Mouse (Mus musculus): ENCODE measurements at regions not wholly inside any gene's neighbourhood (a gene's known extent, or its start where the extent isn't known, plus 50 kb on each side); places are given as distances from the start of the nearest gene placed in this dataset.
A peak's percentile ranks its signal among the peaks of the same experiment; 100 is the strongest.

- H3K27me3 ChIP-seq, result no peaks in the 10 kb centered on the region
- no peak overlapping the region for H3K4me2 ChIP-seq (replicated peaks)
- no peaks in the 10 kb centered on the region for H3K4me1 ChIP-seq
- H3K9ac ChIP-seq (replicated peaks), result no peak overlapping the region
- no peaks in the 10 kb centered on the region for H3K9me3 ChIP-seq
- 93% methylated on average over 8 of the region's 8 CpGs for WGBS
- H3K27ac ChIP-seq (replicated peaks), result no peak overlapping the region
- no peaks in the 10 kb centered on the region for H3K36me3 ChIP-seq
- no peak overlapping the region for H3K4me3 ChIP-seq
- ATAC-seq (ENCODE audit: low FRiP score, low read depth), result no peak
These were observed 485.9 kb upstream of the Klf4 start for GRCm38 (mm10) chr4:56018212-56018611.

GRCm38 (mm10) chr4:56015481-56015880 is 483.2 kb upstream of the Klf4 start:
- no peak for ATAC-seq (ENCODE audit: low FRiP score, low read depth)
- 90% methylated on average over 7 of the region's 7 CpGs for WGBS

DNA sequence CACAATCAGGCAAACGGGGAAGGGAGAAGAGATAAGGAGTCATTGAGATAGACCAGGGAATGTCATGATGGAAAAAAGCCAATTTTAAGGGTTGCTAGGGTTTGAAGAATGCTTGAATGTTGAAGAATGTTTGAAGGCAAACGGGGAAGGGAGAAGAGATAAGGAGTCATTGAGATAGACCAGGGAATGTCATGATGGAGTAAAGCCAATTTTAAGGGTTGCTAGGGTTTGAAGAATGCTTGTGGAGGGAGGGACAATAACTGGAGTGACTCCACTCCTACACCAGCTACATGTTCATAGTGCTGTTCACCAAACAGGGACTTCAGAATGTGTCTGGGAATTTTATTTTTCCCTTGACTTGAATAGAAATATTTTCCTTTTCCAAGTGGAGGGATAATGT is 476.0 kb upstream of the Klf4 start:
- no peaks in the 10 kb centered on the region for H3K36me3 ChIP-seq
- H3K4me3 ChIP-seq, result no peak overlapping the region
- no peak overlapping the region for H3K27ac ChIP-seq (replicated peaks)
- H3K27me3 ChIP-seq, result no peaks in the 10 kb centered on the region
- no peak overlapping the region for H3K4me2 ChIP-seq (replicated peaks)
- 82% methylated on average over 2 of the region's 2 CpGs for WGBS
- H3K9me3 ChIP-seq, result no peaks in the 10 kb centered on the region
- ATAC-seq (ENCODE audit: low FRiP score, low read depth), result no peak
- H3K9ac ChIP-seq (replicated peaks), result no peak overlapping the region
- H3K4me1 ChIP-seq, result no peaks in the 10 kb centered on the region

More at GRCm38 (mm10) chr4:56015481-56015880, 483.2 kb upstream of the Klf4 start:
- Histone ChIP-seq H3K9ac (replicated peaks) (no peak overlapping the region), H3K27ac (replicated peaks) (no peak overlapping the region), H3K4me3 (no peak overlapping the region), H3K4me1 (no peaks in the 10 kb centered on the region), H3K4me2 (replicated peaks) (no peak overlapping the region), H3K36me3 (no peaks in the 10 kb centered on the region), H3K27me3 (no peaks in the 10 kb centered on the region), H3K9me3 (no peaks in the 10 kb centered on the region)

DNA sequence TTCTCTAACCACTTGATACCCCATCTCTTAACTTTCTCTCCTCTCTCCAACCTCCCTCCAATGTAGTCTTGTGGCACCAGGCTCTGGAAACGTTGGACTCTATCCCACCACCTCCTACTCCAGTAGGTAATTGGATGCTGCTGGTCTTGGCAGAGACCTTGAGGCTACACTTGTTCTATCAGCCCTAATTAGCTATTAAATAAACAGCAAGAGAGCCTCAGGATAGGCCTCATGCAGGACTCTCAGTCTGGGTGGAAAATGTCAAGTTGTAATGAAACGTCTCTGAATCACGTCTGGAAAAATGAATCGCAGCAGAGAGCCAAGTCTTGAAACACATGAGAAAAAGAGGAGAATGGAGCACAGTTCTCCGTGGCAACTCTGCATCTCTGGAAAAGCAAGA is 472.0 kb upstream of the Klf4 start:
- WGBS, result 86% methylated on average over 5 of the region's 5 CpGs
- H3K4me2 ChIP-seq (replicated peaks), result no peak overlapping the region
- H3K27ac ChIP-seq (replicated peaks), result no peak overlapping the region
- H3K4me3 ChIP-seq, result no peak overlapping the region
- peaks cover 11% of the 10 kb centered on the region for H3K4me1 ChIP-seq
- H3K27me3 ChIP-seq, result no peaks in the 10 kb centered on the region
- H3K9ac ChIP-seq (replicated peaks), result no peak overlapping the region
- H3K36me3 ChIP-seq, result no peaks in the 10 kb centered on the region
- no peaks in the 10 kb centered on the region for H3K9me3 ChIP-seq
- no peak for ATAC-seq (ENCODE audit: low FRiP score, low read depth)

- no peak overlapping the region for H3K27ac ChIP-seq (replicated peaks)
- no peaks in the 10 kb centered on the region for H3K36me3 ChIP-seq
- no peak overlapping the region for H3K9ac ChIP-seq (replicated peaks)
- H3K4me3 ChIP-seq, result no peak overlapping the region
- H3K4me2 ChIP-seq (replicated peaks), result no peak overlapping the region
- ATAC-seq (ENCODE audit: low FRiP score, low read depth), result peak; percentile 41
- H3K27me3 ChIP-seq, result no peaks in the 10 kb centered on the region
- H3K4me1 ChIP-seq, result peaks cover 11% of the 10 kb centered on the region
- no peaks in the 10 kb centered on the region for H3K9me3 ChIP-seq
- 48% methylated on average over 3 of the region's 3 CpGs for WGBS
These were observed 469.1 kb upstream of the Klf4 start for GRCm38 (mm10) chr4:56001312-56001731.

GRCm38 (mm10) chr4:55984026-55984425 is 451.8 kb upstream of the Klf4 start:
- Histone ChIP-seq H3K36me3 (no peaks in the 10 kb centered on the region), H3K9ac (replicated peaks) (no peak overlapping the region), H3K27ac (replicated peaks) (no peak overlapping the region), H3K4me3 (no peak overlapping the region), H3K4me1 (no peaks in the 10 kb centered on the region), H3K9me3 (no peaks in the 10 kb centered on the region), H3K27me3 (no peaks in the 10 kb centered on the region), H3K4me2 (replicated peaks) (no peak overlapping the region)
- ATAC-seq (ENCODE audit: low FRiP score, low read depth), result no peak

DNA sequence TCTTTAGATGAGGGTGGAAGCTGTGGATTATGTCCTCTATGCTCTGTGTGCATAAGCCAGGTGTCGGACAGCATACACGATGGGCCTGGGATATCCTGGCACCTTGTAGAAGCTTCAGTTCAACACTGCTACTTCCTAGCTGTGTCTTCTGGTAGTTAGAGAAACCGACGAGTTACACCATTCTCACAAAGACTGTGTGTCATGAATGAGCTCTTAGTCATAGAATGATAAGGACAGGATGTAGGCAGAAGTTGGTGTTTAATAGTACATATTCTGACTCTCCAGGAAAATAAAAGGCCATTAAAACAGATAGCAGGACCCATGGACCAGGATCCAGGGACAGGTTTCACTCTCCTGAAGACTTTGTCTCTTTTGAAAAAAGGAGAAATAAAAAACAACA is 446.3 kb upstream of the Klf4 start:
- no peak overlapping the region for H3K27ac ChIP-seq (replicated peaks)
- H3K9ac ChIP-seq (replicated peaks), result no peak overlapping the region
- no peak overlapping the region for H3K4me3 ChIP-seq
- H3K4me2 ChIP-seq (replicated peaks), result no peak overlapping the region
- no peaks in the 10 kb centered on the region for H3K9me3 ChIP-seq
- ATAC-seq (ENCODE audit: low FRiP score, low read depth), result no peak
- WGBS, result 95% methylated on average over 4 of the region's 4 CpGs
- no peaks in the 10 kb centered on the region for H3K27me3 ChIP-seq
- H3K4me1 ChIP-seq, result no peaks in the 10 kb centered on the region
- no peaks in the 10 kb centered on the region for H3K36me3 ChIP-seq

- H3K9me3 ChIP-seq, result no peaks in the 10 kb centered on the region
- H3K9ac ChIP-seq (replicated peaks), result no peak overlapping the region
- H3K4me2 ChIP-seq (replicated peaks), result no peak overlapping the region
- H3K27ac ChIP-seq (replicated peaks), result no peak overlapping the region
- 90% methylated on average over 2 of the region's 2 CpGs for WGBS
- H3K36me3 ChIP-seq, result no peaks in the 10 kb centered on the region
- H3K4me3 ChIP-seq, result no peak overlapping the region
- H3K4me1 ChIP-seq, result no peaks in the 10 kb centered on the region
- no peak for ATAC-seq (ENCODE audit: low FRiP score, low read depth)
- H3K27me3 ChIP-seq, result no peaks in the 10 kb centered on the region
These were observed 444.0 kb upstream of the Klf4 start for GRCm38 (mm10) chr4:55976265-55976664.

DNA sequence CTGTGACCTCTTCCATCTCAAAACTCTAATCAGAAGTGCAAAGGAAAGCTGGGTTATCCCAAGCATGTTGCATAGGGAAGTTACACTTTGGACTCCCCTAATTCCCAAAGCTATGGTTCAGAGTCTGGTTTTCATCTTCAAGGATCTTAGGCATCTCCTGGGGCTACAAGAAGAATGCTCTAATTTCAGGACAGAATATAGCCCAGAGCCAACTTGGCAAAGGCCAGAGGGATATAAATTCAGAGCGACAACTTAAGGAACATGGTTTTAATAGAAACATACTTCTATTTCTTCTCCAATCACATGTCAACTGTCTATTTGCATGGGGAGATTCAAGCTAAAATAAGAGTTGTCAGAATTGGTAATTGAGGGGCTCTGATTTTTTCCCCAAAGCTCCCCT is 441.4 kb upstream of the Klf4 start:
- H3K4me2 ChIP-seq (replicated peaks), result no peak overlapping the region
- no peaks in the 10 kb centered on the region for H3K27me3 ChIP-seq
- no peaks in the 10 kb centered on the region for H3K36me3 ChIP-seq
- H3K4me3 ChIP-seq, result no peak overlapping the region
- no peaks in the 10 kb centered on the region for H3K9me3 ChIP-seq
- no peak overlapping the region for H3K9ac ChIP-seq (replicated peaks)
- no peaks in the 10 kb centered on the region for H3K4me1 ChIP-seq
- no peak for ATAC-seq (ENCODE audit: low FRiP score, low read depth)
- H3K27ac ChIP-seq (replicated peaks), result no peak overlapping the region
- 100% methylated on average over 1 of the region's 1 CpGs for WGBS

DNA sequence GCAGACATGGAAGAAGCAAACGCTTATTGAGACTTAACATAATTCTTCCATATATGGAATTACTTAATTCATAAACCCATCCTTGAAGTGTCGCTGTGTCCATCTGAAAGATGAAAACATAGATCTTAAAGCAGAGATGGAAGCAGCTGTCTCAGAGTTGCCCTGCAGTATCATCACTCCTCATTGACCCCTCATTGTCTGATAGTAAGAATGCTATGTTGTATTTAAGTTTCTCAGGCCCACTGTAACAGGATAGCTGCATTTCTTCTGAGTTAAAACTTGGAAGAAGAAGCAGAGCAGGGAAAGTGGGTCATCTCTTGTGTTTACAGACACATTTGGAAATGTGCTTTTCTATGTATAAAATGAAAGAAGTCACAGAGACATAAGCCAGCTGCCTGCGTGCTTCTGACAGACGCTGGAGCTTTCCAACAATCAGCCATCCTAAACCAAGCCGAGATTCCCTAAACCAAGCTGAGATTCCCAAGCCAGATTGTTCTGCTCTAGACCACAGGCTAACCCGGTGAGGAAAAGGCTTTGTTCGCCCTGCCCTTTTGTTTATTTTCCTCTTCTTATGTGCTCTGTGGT is 440.1 kb upstream of the Klf4 start:
- Histone ChIP-seq H3K9me3 (no peaks in the 10 kb centered on the region), H3K36me3 (no peaks in the 10 kb centered on the region), H3K9ac (replicated peaks) (no peak overlapping the region), H3K4me3 (no peak overlapping the region), H3K27ac (replicated peaks) (no peak overlapping the region), H3K27me3 (no peaks in the 10 kb centered on the region), H3K4me1 (no peaks in the 10 kb centered on the region), H3K4me2 (replicated peaks) (no peak overlapping the region)
- WGBS, result 85% methylated on average over 7 of the region's 7 CpGs
- ATAC-seq (ENCODE audit: low FRiP score, low read depth), result no peak

DNA sequence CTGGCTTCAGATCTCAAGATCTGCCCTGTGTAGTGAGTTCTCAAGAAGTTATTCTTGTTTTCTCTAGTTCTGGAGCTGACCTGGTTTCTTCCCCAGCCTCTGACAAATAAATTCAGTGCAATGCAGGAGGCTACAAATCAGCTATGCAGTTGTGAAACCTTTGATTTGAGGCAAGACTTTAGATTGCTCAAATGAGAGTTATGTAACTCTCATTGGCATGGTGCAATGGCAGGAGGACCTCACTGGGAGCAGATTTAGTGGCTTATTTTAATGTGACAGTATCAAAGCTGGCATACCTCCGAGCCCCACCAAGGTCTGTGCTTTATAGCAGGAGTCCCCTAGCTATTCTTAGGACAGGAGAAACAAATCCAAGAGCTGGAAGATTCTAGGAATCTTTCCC is 427.8 kb upstream of the Klf4 start:
- Histone ChIP-seq H3K27ac (replicated peaks) (no peak overlapping the region), H3K9me3 (no peaks in the 10 kb centered on the region), H3K4me1 (no peaks in the 10 kb centered on the region), H3K4me2 (replicated peaks) (no peak overlapping the region), H3K9ac (replicated peaks) (no peak overlapping the region), H3K27me3 (no peaks in the 10 kb centered on the region), H3K36me3 (no peaks in the 10 kb centered on the region), H3K4me3 (no peak overlapping the region)
- no peak for ATAC-seq (ENCODE audit: low FRiP score, low read depth)
- 68% methylated on average over 1 of the region's 1 CpGs for WGBS

GRCm38 (mm10) chr4:55953701-55954100 is 421.4 kb upstream of the Klf4 start:
- 96% methylated on average over 1 of the region's 1 CpGs for WGBS
- Histone ChIP-seq H3K9ac (replicated peaks) (no peak overlapping the region), H3K4me2 (replicated peaks) (no peak overlapping the region), H3K27me3 (no peaks in the 10 kb centered on the region), H3K27ac (replicated peaks) (no peak overlapping the region), H3K4me1 (no peaks in the 10 kb centered on the region), H3K4me3 (no peak overlapping the region), H3K9me3 (no peaks in the 10 kb centered on the region), H3K36me3 (no peaks in the 10 kb centered on the region)
- no peak for ATAC-seq (ENCODE audit: low FRiP score, low read depth)

DNA sequence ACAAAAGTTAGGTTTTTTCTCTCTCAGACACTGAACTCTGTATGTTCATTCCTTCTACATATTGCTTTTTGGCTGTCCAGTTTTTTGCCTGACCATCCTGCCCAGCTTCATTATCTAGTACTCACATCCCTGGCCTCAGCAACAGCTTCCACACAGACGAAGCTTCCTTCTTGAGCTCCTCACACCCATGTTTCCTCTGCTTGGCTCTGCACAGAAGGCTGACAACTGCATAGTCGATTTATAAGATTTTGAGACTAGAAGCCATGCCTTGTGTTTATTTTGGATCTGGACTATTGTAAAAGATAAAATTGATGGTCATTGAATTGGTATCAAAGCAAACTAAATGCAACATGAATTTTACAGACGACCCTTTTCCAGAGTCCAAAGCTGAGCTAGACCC is 420.0 kb upstream of the Klf4 start:
- H3K36me3 ChIP-seq, result no peaks in the 10 kb centered on the region
- WGBS, result 82% methylated on average over 3 of the region's 3 CpGs
- H3K4me3 ChIP-seq, result no peak overlapping the region
- H3K27ac ChIP-seq (replicated peaks), result no peak overlapping the region
- H3K9me3 ChIP-seq, result no peaks in the 10 kb centered on the region
- ATAC-seq (ENCODE audit: low FRiP score, low read depth), result no peak
- H3K4me2 ChIP-seq (replicated peaks), result no peak overlapping the region
- H3K9ac ChIP-seq (replicated peaks), result no peak overlapping the region
- no peaks in the 10 kb centered on the region for H3K27me3 ChIP-seq
- no peaks in the 10 kb centered on the region for H3K4me1 ChIP-seq

All from midbrain, embryonic 12.5 days (tissue).